Mouse (Mus musculus) CD4-positive, CD25-positive, alpha-beta regulatory T cell, adult 4 months (primary cell): ENCODE results near the gene Fbxo42. TPM values are rescaled to one million over a fixed set of nuclear protein-coding genes. Genes with fewer than 3 reads are reported as not detected.
A peak's percentile ranks its signal among the peaks of the same experiment; 100 is the strongest.

Experiments used
- ATAC-seq: one replicate; pipeline ENCODE4 v1.8.0; 2017
- polyA plus RNA-seq, 2 experiments: library from polyadenylated mRNA; unstranded; fragments of 100-300 nt; shearing (Covaris generic); gene quantifications; one replicate each; pipeline ENCODE4 v1.2.1; 2017

The Fbxo42 gene
- polyA plus RNA-seq, 2 experiments from 2014 or later: 5.1 to 6.2 TPM

GRCm38 (mm10) chr4:141176328-141176838, 28.7 kb downstream of the Fbxo42 start:
- no peak for ATAC-seq

- no peak for ATAC-seq
Measured at GRCm38 (mm10) chr4:141178500-141178899, 30.8 kb downstream of the Fbxo42 start.

GRCm38 (mm10) chr4:141180831-141181230, 33.1 kb downstream of the Fbxo42 start:
- ATAC-seq: no peak

GRCm38 (mm10) chr4:141181981-141182380, 34.3 kb downstream of the Fbxo42 start:
- ATAC-seq: no peak

- peak; percentile 78 for ATAC-seq
Measured at GRCm38 (mm10) chr4:141183932-141184331, 36.2 kb downstream of the Fbxo42 start.

- ATAC-seq: no peak
Measured at GRCm38 (mm10) chr4:141184426-141184825, 36.7 kb downstream of the Fbxo42 start.

- ATAC-seq: no peak
Measured at GRCm38 (mm10) chr4:141186923-141187836, 39.5 kb downstream of the Fbxo42 start.

GRCm38 (mm10) chr4:141191294-141191693, 43.6 kb downstream of the Fbxo42 start:
- no peak for ATAC-seq

GRCm38 (mm10) chr4:141194553-141194952, 46.8 kb downstream of the Fbxo42 start:
- ATAC-seq: no peak

- ATAC-seq: no peak
Measured at GRCm38 (mm10) chr4:141196981-141197685, 49.4 kb downstream of the Fbxo42 start.

GRCm38 (mm10) chr4:141197686-141198035, 49.9 kb downstream of the Fbxo42 start:
- ATAC-seq: no peak

GRCm38 (mm10) chr4:141200906-141201305, 53.2 kb downstream of the Fbxo42 start:
- no peak for ATAC-seq

GRCm38 (mm10) chr4:141202192-141202591, 54.5 kb downstream of the Fbxo42 start:
- no peak for ATAC-seq

GRCm38 (mm10) chr4:141204580-141205061, 56.9 kb downstream of the Fbxo42 start:
- peak; percentile 41 for ATAC-seq

GRCm38 (mm10) chr4:141207081-141207480, 59.4 kb downstream of the Fbxo42 start:
- ATAC-seq: no peak

GRCm38 (mm10) chr4:141210524-141211219, 63.0 kb downstream of the Fbxo42 start:
- peak; percentile 75 for ATAC-seq

- no peak for ATAC-seq
Measured at GRCm38 (mm10) chr4:141211646-141212045, 63.9 kb downstream of the Fbxo42 start.

- ATAC-seq: no peak
Measured at GRCm38 (mm10) chr4:141212892-141213291, 65.2 kb downstream of the Fbxo42 start.

- no peak for ATAC-seq
Measured at GRCm38 (mm10) chr4:141213342-141213741, 65.6 kb downstream of the Fbxo42 start.

GRCm38 (mm10) chr4:141213770-141214336, 66.1 kb downstream of the Fbxo42 start, which contains the start of gene Rsg1:
TSS of gene Rsg1 (plus strand) at chr4:141213956.
- ATAC-seq: peak; percentile 55

GRCm38 (mm10) chr4:141214337-141214851, 66.7 kb downstream of the Fbxo42 start:
- ATAC-seq: peak; percentile 73
